ENCODE assay signal across 12 mouse cellular contexts in genomic region chr6:23246790-23247511, GRCm38 (mm10). TPM values are rescaled to one million over a fixed set of nuclear protein-coding genes. Genes with fewer than 3 reads are reported as not detected.
DNase-seq lines count a peak whose midpoint lies in the region; ATAC-seq and TF ChIP-seq lines count a peak whose summit lies in the region.
"Had no signal": no experiment of that assay in that cellular context is flagged by ENCODE, and none has a peak within 500 bp of the region (broad histone marks: within the 10 kb centered on the region; RNA-seq: fewer than 3 reads in every experiment).

No protein-coding gene starts in this region.

- no peaks in the 10 kb centered on the region for H3K9me3 ChIP-seq in heart, embryonic 14.5 days (ENCODE audit: control insufficient read depth, low read length)
- no peaks in the 10 kb centered on the region for H3K9me3 ChIP-seq in lung, postnatal 0 days (ENCODE audit: low read length)
- no peaks in the 10 kb centered on the region for H3K9me3 ChIP-seq in limb, embryonic 11.5 days (ENCODE audit: control insufficient read depth, low read length)
- H3K9me3 ChIP-seq in stomach, embryonic 14.5 days (ENCODE audit: control insufficient read depth, low read depth, low read length): no peaks in the 10 kb centered on the region

- TF ChIP-seq CTCF in lung, postnatal 0 days (IDR thresholded peaks at IDR 0.05): no peak

- peaks cover 94% of the 10 kb centered on the region for H3K27me3 ChIP-seq in heart, embryonic 14.5 days (ENCODE audit: control insufficient read depth, insufficient read depth, low read length)
- H3K27me3 ChIP-seq in lung, postnatal 0 days (replicated peaks; ENCODE audit: insufficient read depth, low read length): peaks cover 74% of the 10 kb centered on the region
- H3K27me3 ChIP-seq in limb, embryonic 11.5 days (ENCODE audit: control insufficient read depth, insufficient read depth, low read length): peaks cover 79% of the 10 kb centered on the region
- peaks cover 72% of the 10 kb centered on the region for H3K27me3 ChIP-seq in stomach, embryonic 14.5 days (ENCODE audit: control insufficient read depth, insufficient read depth, low read length)

- TF ChIP-seq EP300 in lung, postnatal 0 days (IDR thresholded peaks at IDR 0.05): no peak

- no peaks in the 10 kb centered on the region for H3K36me3 ChIP-seq in heart, embryonic 14.5 days (ENCODE audit: control insufficient read depth, insufficient read depth, low read length)
- H3K36me3 ChIP-seq in lung, postnatal 0 days (ENCODE audit: insufficient read depth, low read length): no peaks in the 10 kb centered on the region
- H3K36me3 ChIP-seq in limb, embryonic 11.5 days (ENCODE audit: control insufficient read depth, insufficient read depth, low read length): no peaks in the 10 kb centered on the region
- no peaks in the 10 kb centered on the region for H3K36me3 ChIP-seq in stomach, embryonic 14.5 days (ENCODE audit: control insufficient read depth, insufficient read depth, low read length)

- no peak overlapping the region for H3K27ac ChIP-seq in heart, embryonic 14.5 days (replicated peaks in 1 of 2; ENCODE audit: control insufficient read depth in 1 of 2, insufficient read depth in 1 of 2, low read depth in 2 of 2, low read length in 2 of 2)
- H3K27ac ChIP-seq in lung, postnatal 0 days (ENCODE audit: low read length): no peak overlapping the region
- H3K27ac ChIP-seq in limb, embryonic 11.5 days (replicated peaks; ENCODE audit: low read depth, low read length): no peak overlapping the region
- H3K27ac ChIP-seq in stomach, embryonic 14.5 days (ENCODE audit: low read length): no peak overlapping the region

- H3K9ac ChIP-seq in heart, embryonic 14.5 days (ENCODE audit: low read length): no peak overlapping the region
- no peak overlapping the region for H3K9ac ChIP-seq in lung, postnatal 0 days (replicated peaks; ENCODE audit: low read depth)
- no peak overlapping the region for H3K9ac ChIP-seq in limb, embryonic 11.5 days (ENCODE audit: low read length)
- no peak overlapping the region for H3K9ac ChIP-seq in stomach, embryonic 14.5 days (replicated peaks; ENCODE audit: low read depth, low read length)

- intact Hi-C loops in heart, postnatal 36 days (cut with DNase I): no loop called here

- H3K4me2 ChIP-seq in heart, embryonic 14.5 days (ENCODE audit: low read length): peak overlapping the region; percentile 62; the same call in 1 of the 2 replicates
- H3K4me2 ChIP-seq in lung, postnatal 0 days (replicated peaks; ENCODE audit: low read depth, low read length): peak overlapping the region; percentile 14; the same call in 1 of the 2 replicates
- H3K4me2 ChIP-seq in limb, embryonic 11.5 days (ENCODE audit: low read depth, severe bottlenecking): peak overlapping the region; percentile 41; the same call in 1 of the 2 replicates
- H3K4me2 ChIP-seq in stomach, embryonic 14.5 days (replicated peaks; ENCODE audit: low read depth, low read length): 0 out of 2 replicates have a peak overlapping the region, but pooled peaks have one; percentile 14

- peaks cover 9 to 13% of the 10 kb centered on the region in 2 experiments for H3K4me1 ChIP-seq in heart, embryonic 14.5 days (ENCODE audit: control insufficient read depth in 2 of 2, insufficient read depth in 2 of 2, low read length in 2 of 2)
- H3K4me1 ChIP-seq in lung, postnatal 0 days (ENCODE audit: insufficient read depth, low read depth, low read length): no peaks in the 10 kb centered on the region
- H3K4me1 ChIP-seq in limb, embryonic 11.5 days (ENCODE audit: control insufficient read depth, insufficient read depth, low read length): peaks cover 7% of the 10 kb centered on the region; the same call in 1 of the 2 replicates
- H3K4me1 ChIP-seq in stomach, embryonic 14.5 days (ENCODE audit: control insufficient read depth, insufficient read depth, low read length): no peaks in the 10 kb centered on the region

- no peak for DNase-seq in heart, postnatal 36 days
- DNase-seq in lung, postnatal 0 days (ENCODE audit: low spot score): no peak
- DNase-seq in lung, postnatal 36 days: no peak
- no peak for DNase-seq in limb, embryonic 11.5 days (ENCODE audit: low spot score)
- DNase-seq in thymus, postnatal 10 days (ENCODE audit: low spot score in 2 of 2): no peak
- no peak for DNase-seq in urinary bladder, adult 2 months (ENCODE audit: low spot score)
- DNase-seq: heart, postnatal 4 days; thymus, postnatal 36 days had no signal

- ATAC-seq in heart, embryonic 14.5 days (ENCODE audit: insufficient number of reproducible peaks, insufficient read depth, low FRiP score, low read depth): no peak
- no peak for ATAC-seq in lung, postnatal 0 days
- ATAC-seq in limb, embryonic 11.5 days (ENCODE audit: insufficient number of reproducible peaks, low FRiP score, low TSS enrichment, low read depth): no peak
- no peak for ATAC-seq in stomach, embryonic 14.5 days (ENCODE audit: insufficient number of reproducible peaks, insufficient read depth, low FRiP score, low read depth)
- ATAC-seq: CD4-positive, CD25-positive, alpha-beta regulatory T cell, adult 4 months had no signal

- peak overlapping the region; percentile 19 to 40; a peak in 3 of 4 replicates for H3K4me3 ChIP-seq in heart, embryonic 14.5 days (ENCODE audit: control insufficient read depth in 1 of 2, insufficient read depth in 1 of 2, low read depth in 1 of 2, low read length in 2 of 2)
- peak overlapping the region; percentile 20 for H3K4me3 ChIP-seq in lung, postnatal 0 days (ENCODE audit: low read depth, low read length)
- H3K4me3 ChIP-seq in limb, embryonic 11.5 days (ENCODE audit: low read depth, low read length): no peak overlapping the region; the same call in 1 of the 2 replicates
- H3K4me3 ChIP-seq in stomach, embryonic 14.5 days (ENCODE audit: low read depth, low read length): peak overlapping the region; percentile 8; the same call in 1 of the 2 replicates

- 1% methylated on average over 23 of the region's 23 CpGs for WGBS in heart, embryonic 14.5 days
- 1% methylated on average over 23 of the region's 23 CpGs for WGBS in lung, postnatal 0 days
- under 1% methylated on average over 23 of the region's 23 CpGs for WGBS in limb, embryonic 11.5 days
- WGBS in stomach, embryonic 14.5 days: 2% methylated on average over 23 of the region's 23 CpGs

RNA-seq across cellular contexts. Expression of gene Fezf1, which starts 1.2 kb away (rescaled TPM):
- not detected in 2 replicates for polyA plus RNA-seq in heart, embryonic 14.5 days (2014; fragmentation: Nextera tagmentation; extraction: Ambion mirVana)
- not detected for total RNA-seq in heart, postnatal 36 days (2021)
- polyA plus RNA-seq in lung, postnatal 0 days (2015; fragmentation: Nextera tagmentation; extraction: Ambion mirVana): not detected in 2 replicates
- not detected in 2 replicates for polyA plus RNA-seq in limb, embryonic 11.5 days (2014; fragmentation: Nextera tagmentation; extraction: Ambion mirVana)
- polyA plus RNA-seq in stomach, embryonic 14.5 days (2014; fragmentation: Nextera tagmentation; extraction: Ambion mirVana): not detected in 2 replicates
- not detected in 2 replicates for polyA plus RNA-seq in urinary bladder, adult 2 months (2012; rRNA removed)
- total RNA-seq: heart, postnatal 4 days had no signal
- polyA plus RNA-seq: CD4-positive, CD25-positive, alpha-beta regulatory T cell, adult 4 months; liver, embryonic 16.5 days had no signal
